Mouse (Mus musculus) bone marrow macrophage, adult 2 months (primary cell): ENCODE measurements around the gene Slc25a19.

ENCODE experiments used
- CTCF ChIP-seq: IDR thresholded peaks from 2 replicates; pipeline ENCODE4 v1.5.1; 2012; ENCODE audit warnings: low read depth, mild to moderate bottlenecking, low read length, moderate library complexity
- POLR2A ChIP-seq: IDR thresholded peaks from 2 replicates; pipeline ENCODE4 v1.6.1; 2012; ENCODE audit warnings: mild to moderate bottlenecking, low read depth, low read length, borderline replicate concordance

GRCm38 (mm10) chr11:115595209-115595608 lies 32.9 kb downstream of the Slc25a19 start:
- no peak for TF ChIP-seq POLR2A
- no peak for TF ChIP-seq CTCF
